Mouse (Mus musculus) yolk sac, embryonic 10.5 days (tissue): Measurements from ENCODE around the gene C130074G19Rik.
A peak's percentile ranks its signal among the peaks of the same experiment; 100 is the strongest.

Experiments
- DNase-seq: peaks from one replicate; pipeline ENCODE4 v3.0.0-alpha.2; 2017; ENCODE audit warnings: low spot score

The C130074G19Rik gene

GRCm38 (mm10) chr1:184844326-184845066 lies 38.5 kb downstream of the C130074G19Rik start:
- peak; percentile 56 for DNase-seq

GRCm38 (mm10) chr1:184837649-184838048 lies 45.4 kb downstream of the C130074G19Rik start:
- no peak for DNase-seq

GRCm38 (mm10) chr1:184836350-184836749 lies 46.7 kb downstream of the C130074G19Rik start:
- DNase-seq: no peak

- no peak for DNase-seq
Observed at GRCm38 (mm10) chr1:184833499-184833898, 49.5 kb downstream of the C130074G19Rik start.

GRCm38 (mm10) chr1:184832211-184832610 lies 50.8 kb downstream of the C130074G19Rik start:
- no peak for DNase-seq

GRCm38 (mm10) chr1:184829897-184830296 lies 53.1 kb downstream of the C130074G19Rik start:
- DNase-seq: no peak

- DNase-seq: peak; percentile 84
Observed at GRCm38 (mm10) chr1:184827175-184827701, 55.8 kb downstream of the C130074G19Rik start.

- peak; percentile 49 for DNase-seq
Observed at GRCm38 (mm10) chr1:184825093-184825492, 57.9 kb downstream of the C130074G19Rik start.

GRCm38 (mm10) chr1:184824439-184824851 lies 58.6 kb downstream of the C130074G19Rik start:
- peak; percentile 86 for DNase-seq

GRCm38 (mm10) chr1:184822678-184823077 lies 60.3 kb downstream of the C130074G19Rik start:
- DNase-seq: no peak
